Mouse (Mus musculus): ENCODE measurements around the gene Chrnd. TPM values are rescaled to one million over a fixed set of nuclear protein-coding genes. Genes with fewer than 3 reads are reported as not detected.

The Chrnd gene
- polyA plus RNA-seq (2015; fragmentation: Nextera tagmentation; extraction: Ambion mirVana) = not detected in 2 replicates

DNA sequence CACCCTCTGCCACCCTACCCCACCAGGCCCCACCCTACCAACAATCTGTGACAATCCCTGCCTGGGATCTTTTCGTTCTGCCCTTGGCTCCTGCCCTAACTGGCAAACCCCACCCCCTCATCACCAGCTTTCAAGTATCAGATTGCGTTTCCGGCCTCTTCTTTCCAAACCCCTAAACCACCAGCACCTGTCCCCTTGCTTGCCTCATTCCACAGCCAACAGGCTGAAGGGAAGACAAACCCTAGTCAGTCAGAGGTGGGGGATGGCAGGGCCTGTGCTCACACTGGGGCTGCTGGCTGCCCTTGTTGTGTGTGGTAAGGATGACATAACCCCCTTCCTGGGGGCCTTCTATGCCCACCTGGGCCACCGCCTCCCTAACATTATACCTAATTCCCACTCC, at the start of gene Chrnd:
Chrnd (plus strand) TSS at position 179 of the 400 bp plus-strand sequence.
- no peak within 1 kb of the TSS for H3K27ac ChIP-seq (replicated peaks)
- 39% methylated on average over 4 of the region's 4 CpGs for WGBS
- peaks cover 88% of the 10 kb centered on the region for H3K27me3 ChIP-seq (replicated peaks)
- H3K9me3 ChIP-seq = no peaks in the 10 kb centered on the region
- no peak within 1 kb of the TSS for H3K9ac ChIP-seq
- H3K36me3 ChIP-seq = no peaks in the 10 kb centered on the region
- peaks cover 10% of the 10 kb centered on the region for H3K4me1 ChIP-seq
- no peak for ATAC-seq (ENCODE audit: extremely low read depth, insufficient number of reproducible peaks, low FRiP score, low TSS enrichment)
- no peak within 1 kb of the TSS for H3K4me2 ChIP-seq
- no peak within 1 kb of the TSS for H3K4me3 ChIP-seq

GRCm38 (mm10) chr1:87141550-87141949, 48.9 kb upstream of the Chrnd start:
- 69% methylated on average over 4 of the region's 4 CpGs for WGBS
- Histone ChIP-seq H3K4me2 (no peak overlapping the region), H3K4me3 (no peak overlapping the region), H3K9me3 (no peaks in the 10 kb centered on the region), H3K36me3 (no peaks in the 10 kb centered on the region), H3K27me3 (replicated peaks) (peaks cover 23% of the 10 kb centered on the region), H3K9ac (no peak overlapping the region), H3K27ac (replicated peaks) (no peak overlapping the region), H3K4me1 (no peaks in the 10 kb centered on the region)
- ATAC-seq (ENCODE audit: extremely low read depth, insufficient number of reproducible peaks, low FRiP score, low TSS enrichment) = no peak

DNA sequence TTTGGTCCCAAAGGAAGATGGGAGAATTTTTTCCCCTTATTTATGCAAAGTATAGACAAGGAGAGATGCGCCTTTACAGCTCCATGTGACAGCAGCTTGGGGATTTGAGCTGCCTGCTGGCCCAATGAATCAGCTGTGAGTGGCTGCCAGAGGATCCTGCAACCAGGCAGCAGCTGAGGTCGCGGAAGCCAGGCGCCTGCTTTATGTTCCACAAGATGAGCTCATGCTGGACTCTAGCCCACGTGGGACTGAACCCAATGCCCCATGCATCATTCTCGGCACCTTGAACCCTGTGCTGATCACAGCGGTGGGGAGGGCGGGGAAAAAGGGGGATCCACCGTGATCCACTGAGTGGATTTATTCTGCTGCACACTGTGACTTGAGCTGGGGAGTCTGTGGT, 48.0 kb upstream of the Chrnd start:
- no peaks in the 10 kb centered on the region for H3K4me1 ChIP-seq
- WGBS = 59% methylated on average over 9 of the region's 9 CpGs
- H3K36me3 ChIP-seq = no peaks in the 10 kb centered on the region

GRCm38 (mm10) chr1:87143141-87143540, 47.3 kb upstream of the Chrnd start:
- H3K4me2 ChIP-seq = no peak overlapping the region
- H3K36me3 ChIP-seq = no peaks in the 10 kb centered on the region
- H3K4me1 ChIP-seq = no peaks in the 10 kb centered on the region
- no peak overlapping the region for H3K9ac ChIP-seq
- no peak for ATAC-seq (ENCODE audit: extremely low read depth, insufficient number of reproducible peaks, low FRiP score, low TSS enrichment)
- whole genome bisulfite sequencing = 73% methylated on average over 10 of the region's 10 CpGs
- H3K27ac ChIP-seq (replicated peaks) = no peak overlapping the region
- no peak overlapping the region for H3K4me3 ChIP-seq
- H3K27me3 ChIP-seq (replicated peaks) = peaks cover 39% of the 10 kb centered on the region
- no peaks in the 10 kb centered on the region for H3K9me3 ChIP-seq

More for the DNA sequence above, 48.0 kb upstream of the Chrnd start:
- Histone ChIP-seq H3K27ac (replicated peaks) (no peak overlapping the region), H3K9me3 (no peaks in the 10 kb centered on the region), H3K4me2 (no peak overlapping the region), H3K27me3 (replicated peaks) (peaks cover 32% of the 10 kb centered on the region), H3K9ac (no peak overlapping the region), H3K4me3 (no peak overlapping the region)
- ATAC-seq (ENCODE audit: extremely low read depth, insufficient number of reproducible peaks, low FRiP score, low TSS enrichment) = no peak

GRCm38 (mm10) chr1:87149422-87149821, 41.0 kb upstream of the Chrnd start:
- ATAC-seq (ENCODE audit: extremely low read depth, insufficient number of reproducible peaks, low FRiP score, low TSS enrichment) = no peak

DNA sequence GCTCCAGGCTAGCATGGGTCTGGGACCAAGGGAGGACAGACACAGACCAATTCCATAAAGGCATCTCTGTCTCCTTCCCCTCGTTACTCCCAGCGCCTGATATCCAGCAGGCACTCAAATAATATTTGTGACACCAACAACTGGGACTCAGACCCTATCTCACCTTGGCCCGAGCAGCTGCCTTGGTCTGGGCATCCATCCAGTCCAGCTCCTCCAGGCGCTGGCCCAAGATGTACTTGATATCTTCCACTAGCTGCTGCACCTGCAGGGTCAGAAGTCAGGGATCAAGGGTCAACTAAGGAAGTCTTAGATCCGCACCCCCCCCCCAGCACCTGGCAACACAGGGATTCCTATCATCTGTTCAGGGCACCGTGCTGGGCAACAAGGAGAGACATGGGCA, 39.1 kb upstream of the Chrnd start:
- Histone ChIP-seq H3K27me3 (replicated peaks) (peaks cover 100% of the 10 kb centered on the region), H3K4me2 (no peak overlapping the region), H3K27ac (replicated peaks) (no peak overlapping the region), H3K9ac (no peak overlapping the region), H3K4me1 (peaks cover 25% of the 10 kb centered on the region), H3K4me3 (no peak overlapping the region), H3K36me3 (no peaks in the 10 kb centered on the region), H3K9me3 (no peaks in the 10 kb centered on the region)
- no peak for ATAC-seq (ENCODE audit: extremely low read depth, insufficient number of reproducible peaks, low FRiP score, low TSS enrichment)
- WGBS = 61% methylated on average over 6 of the region's 6 CpGs

More at GRCm38 (mm10) chr1:87149422-87149821, 41.0 kb upstream of the Chrnd start:
- Histone ChIP-seq H3K4me3 (no peak overlapping the region), H3K4me2 (no peak overlapping the region), H3K36me3 (no peaks in the 10 kb centered on the region), H3K4me1 (peaks cover 8% of the 10 kb centered on the region), H3K9ac (no peak overlapping the region), H3K9me3 (no peaks in the 10 kb centered on the region), H3K27ac (replicated peaks) (no peak overlapping the region), H3K27me3 (replicated peaks) (peaks cover 88% of the 10 kb centered on the region)
- 34% methylated on average over 13 of the region's 13 CpGs for WGBS

DNA sequence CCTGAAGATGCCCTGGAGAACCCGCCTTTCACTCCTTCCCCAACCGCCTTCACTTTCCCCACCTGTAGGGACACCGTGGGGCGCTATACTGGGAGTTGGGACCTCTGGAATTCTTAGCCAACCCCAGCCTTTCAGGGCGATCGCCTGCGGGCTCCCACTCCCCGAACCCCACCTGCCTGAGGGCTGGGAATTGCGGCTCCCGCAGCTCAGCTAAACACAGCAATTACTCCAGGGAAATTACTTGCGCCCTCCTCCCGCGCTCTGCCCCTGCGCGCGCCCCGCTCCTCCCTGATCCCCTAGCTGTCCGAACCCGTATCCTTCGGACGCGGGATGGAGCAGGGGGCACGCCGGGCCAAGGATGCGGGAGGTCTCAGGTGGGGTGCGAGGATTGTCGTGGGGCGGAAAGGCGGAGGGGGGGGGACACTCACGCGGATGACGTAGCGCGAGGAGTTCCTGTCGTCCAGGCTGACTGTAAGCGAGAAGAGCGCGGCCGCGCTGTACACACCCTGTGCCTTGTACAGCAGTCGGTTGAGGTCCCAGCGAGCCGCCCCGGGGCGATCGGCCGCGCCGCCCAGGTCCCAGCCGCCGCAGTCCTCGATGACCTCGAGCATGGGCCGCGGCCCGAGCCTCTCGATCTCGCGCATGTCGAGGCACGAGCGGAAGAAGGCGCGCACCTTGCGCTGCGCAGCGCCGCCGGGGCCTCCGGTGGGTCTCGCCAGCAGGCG, 36.5 kb upstream of the Chrnd start:
- Histone ChIP-seq H3K4me2 (peak overlapping the region; percentile 74), H3K9me3 (no peaks in the 10 kb centered on the region), H3K27ac (replicated peaks) (no peak overlapping the region), H3K4me1 (peaks cover 25% of the 10 kb centered on the region), H3K9ac (peak overlapping the region; percentile 33; the same call in 1 of the 2 replicates), H3K27me3 (replicated peaks) (peaks cover 100% of the 10 kb centered on the region), H3K36me3 (no peaks in the 10 kb centered on the region), H3K4me3 (peak overlapping the region; percentile 51)
- no peak for ATAC-seq (ENCODE audit: extremely low read depth, insufficient number of reproducible peaks, low FRiP score, low TSS enrichment)
- WGBS = 1% methylated on average over 72 of the region's 72 CpGs

GRCm38 (mm10) chr1:87154501-87155120, 35.8 kb upstream of the Chrnd start:
- WGBS = 2% methylated on average over 58 of the region's 58 CpGs
- no peak for ATAC-seq (ENCODE audit: extremely low read depth, insufficient number of reproducible peaks, low FRiP score, low TSS enrichment)
- Histone ChIP-seq H3K36me3 (no peaks in the 10 kb centered on the region), H3K27me3 (replicated peaks) (peaks cover 100% of the 10 kb centered on the region), H3K9ac (peak overlapping the region; percentile 33; the same call in 1 of the 2 replicates), H3K4me2 (peak overlapping the region; percentile 74), H3K4me3 (peak overlapping the region; percentile 51), H3K9me3 (no peaks in the 10 kb centered on the region), H3K27ac (replicated peaks) (no peak overlapping the region), H3K4me1 (peaks cover 25% of the 10 kb centered on the region)

DNA sequence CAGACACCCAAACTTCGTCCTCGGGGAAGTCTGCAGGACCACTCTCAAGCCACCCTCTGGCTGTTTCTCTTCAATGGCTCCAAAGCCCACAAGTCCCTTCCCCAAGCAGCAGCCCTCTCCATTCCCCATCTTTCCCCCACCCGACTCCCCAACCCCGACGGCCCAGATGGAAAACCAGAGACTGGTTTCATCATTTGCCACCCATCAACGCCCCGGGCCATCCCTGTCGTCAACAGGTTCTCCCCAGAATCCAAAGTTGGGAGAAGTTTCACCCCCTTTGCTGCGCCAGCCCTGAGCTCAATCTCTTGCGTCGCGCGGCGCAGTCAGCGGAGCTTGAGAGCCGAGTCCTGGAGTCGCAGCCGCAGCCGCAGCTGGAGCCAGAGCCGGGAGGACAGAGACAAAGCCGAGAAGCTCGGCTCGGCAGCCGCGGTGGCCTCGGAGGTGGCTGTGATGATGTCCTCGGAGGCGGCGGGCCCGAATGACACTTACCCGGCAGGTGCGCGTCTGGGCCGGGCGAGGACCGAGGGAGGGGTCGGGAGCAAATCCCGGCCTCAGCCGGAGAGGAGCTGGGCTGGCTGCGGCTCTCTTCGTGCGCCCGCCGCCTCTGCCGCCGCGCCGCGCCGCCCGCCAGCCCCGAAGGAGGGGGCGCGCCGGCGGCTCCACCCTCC, 34.7 kb upstream of the Chrnd start:
- H3K36me3 ChIP-seq = no peaks in the 10 kb centered on the region
- H3K4me3 ChIP-seq = peak overlapping the region; percentile 51
- H3K4me1 ChIP-seq = peaks cover 25% of the 10 kb centered on the region
- ATAC-seq (ENCODE audit: extremely low read depth, insufficient number of reproducible peaks, low FRiP score, low TSS enrichment) = no peak
- under 1% methylated on average over 56 of the region's 56 CpGs for WGBS
- H3K4me2 ChIP-seq = peak overlapping the region; percentile 74
- H3K9me3 ChIP-seq = no peaks in the 10 kb centered on the region
- 0 out of 2 replicates have a peak overlapping the region, but pooled peaks have one; percentile 28 for H3K9ac ChIP-seq
- H3K27me3 ChIP-seq (replicated peaks) = peaks cover 100% of the 10 kb centered on the region
- H3K27ac ChIP-seq (replicated peaks) = no peak overlapping the region

- H3K9ac ChIP-seq = 0 out of 2 replicates have a peak within 1 kb of the TSS, but pooled peaks have one; percentile 28
- ATAC-seq (ENCODE audit: extremely low read depth, insufficient number of reproducible peaks, low FRiP score, low TSS enrichment) = no peak
Measured at GRCm38 (mm10) chr1:87156199-87156587, 34.2 kb upstream of the Chrnd start, which contains the start of gene Ecel1. Gene Ecel1 (minus strand): TSS chr1:87156521.

GRCm38 (mm10) chr1:87159396-87159795, 31.0 kb upstream of the Chrnd start:
- Histone ChIP-seq H3K4me1 (peaks cover 17% of the 10 kb centered on the region), H3K27me3 (replicated peaks) (peaks cover 100% of the 10 kb centered on the region), H3K9ac (no peak overlapping the region), H3K4me2 (no peak overlapping the region), H3K27ac (replicated peaks) (no peak overlapping the region), H3K9me3 (no peaks in the 10 kb centered on the region), H3K4me3 (no peak overlapping the region), H3K36me3 (no peaks in the 10 kb centered on the region)
- ATAC-seq (ENCODE audit: extremely low read depth, insufficient number of reproducible peaks, low FRiP score, low TSS enrichment) = no peak
- 74% methylated on average over 3 of the region's 3 CpGs for WGBS

More at GRCm38 (mm10) chr1:87156199-87156587, 34.2 kb upstream of the Chrnd start, which contains the start of gene Ecel1:
- peaks cover 100% of the 10 kb centered on the region for H3K27me3 ChIP-seq (replicated peaks)
- H3K27ac ChIP-seq (replicated peaks) = no peak within 1 kb of the TSS
- H3K36me3 ChIP-seq = no peaks in the 10 kb centered on the region
- no peaks in the 10 kb centered on the region for H3K9me3 ChIP-seq
- peak within 1 kb of the TSS; percentile 51 for H3K4me3 ChIP-seq
- H3K4me2 ChIP-seq = peak within 1 kb of the TSS; percentile 74
- WGBS = 2% methylated on average over 7 of the region's 12 CpGs
- peaks cover 25% of the 10 kb centered on the region for H3K4me1 ChIP-seq
